Mouse (Mus musculus) intestine, embryonic 15.5 days (tissue): ENCODE results near the gene C2cd5. TPM values are rescaled to one million over a fixed set of nuclear protein-coding genes. Genes with fewer than 3 reads are reported as not detected.

Experiments used
- ATAC-seq: fragments of 200-750 bp; cut with Nextera tagmentation; 2 replicates; pipeline ENCODE4 v1.8.0; 2017; ENCODE audit warnings: moderate TSS enrichment, moderate library complexity
- H3K27ac ChIP-seq: fragments of 300-500 bp; sonication (generic); 2 replicates; pipeline ENCODE4 v1.5.1; 2015; ENCODE audit warnings: mild to moderate bottlenecking, inconsistent platforms
- H3K27me3 ChIP-seq: fragments of 300-500 bp; sonication (generic); replicated peaks from 2 replicates; pipeline ENCODE4 v1.6.1; 2015; ENCODE audit warnings: inconsistent platforms
- H3K36me3 ChIP-seq: fragments of 300-500 bp; sonication (generic); 2 replicates; pipeline ENCODE4 v1.6.1; 2015; ENCODE audit warnings: inconsistent platforms
- H3K4me1 ChIP-seq: fragments of 300-500 bp; sonication (generic); replicated peaks from 2 replicates; pipeline ENCODE4 v1.6.1; 2015; ENCODE audit warnings: inconsistent platforms
- H3K4me2 ChIP-seq: fragments of 300-500 bp; sonication (generic); replicated peaks from 2 replicates; pipeline ENCODE4 v1.6.1; 2015; ENCODE audit warnings: mild to moderate bottlenecking, inconsistent platforms
- H3K4me3 ChIP-seq: fragments of 300-500 bp; sonication (generic); replicated peaks from 2 replicates; pipeline ENCODE4 v1.5.1; 2015; ENCODE audit warnings: inconsistent platforms
- H3K9ac ChIP-seq: fragments of 300-500 bp; sonication (generic); 2 replicates; pipeline ENCODE4 v1.6.1; 2015; ENCODE audit warnings: inconsistent platforms
- H3K9me3 ChIP-seq: fragments of 300-500 bp; sonication (generic); 2 replicates; pipeline ENCODE4 v1.6.1; 2016; ENCODE audit warnings: inconsistent platforms
- WGBS: fragments of 180-500 bp; shearing (Covaris S2); methylation state at CpG from one replicate; pipeline ENCODE4 v1.1.7; 2015; 5-methylcytosine and 5-hydroxymethylcytosine counted together
- polyA plus RNA-seq: library from polyadenylated mRNA; unstranded; fragments of >200 nt; fragmentation: Nextera tagmentation; extraction: Ambion mirVana; gene quantifications from 2 replicates; pipeline ENCODE4 v1.2.1, GENCODE M21; 2015

Gene C2cd5
- polyA plus RNA-seq, 1 experiment from 2014 or later = 19.8 TPM

- WGBS = 79% methylated on average over 3 of the region's 3 CpGs
- H3K4me2 ChIP-seq = no peak overlapping the region
- no peak overlapping the region for H3K4me3 ChIP-seq
- no peak overlapping the region for H3K9ac ChIP-seq
- no peaks in the 10 kb centered on the region for H3K27me3 ChIP-seq
- H3K36me3 ChIP-seq = no peaks in the 10 kb centered on the region
- no peak overlapping the region for H3K27ac ChIP-seq
- H3K9me3 ChIP-seq = no peaks in the 10 kb centered on the region
- ATAC-seq = no peak
- peaks cover 7% of the 10 kb centered on the region; the same call in 1 of the 2 replicates for H3K4me1 ChIP-seq
Measured at GRCm38 (mm10) chr6:142996887-142997286, 103.1 kb downstream of the C2cd5 start.

DNA sequence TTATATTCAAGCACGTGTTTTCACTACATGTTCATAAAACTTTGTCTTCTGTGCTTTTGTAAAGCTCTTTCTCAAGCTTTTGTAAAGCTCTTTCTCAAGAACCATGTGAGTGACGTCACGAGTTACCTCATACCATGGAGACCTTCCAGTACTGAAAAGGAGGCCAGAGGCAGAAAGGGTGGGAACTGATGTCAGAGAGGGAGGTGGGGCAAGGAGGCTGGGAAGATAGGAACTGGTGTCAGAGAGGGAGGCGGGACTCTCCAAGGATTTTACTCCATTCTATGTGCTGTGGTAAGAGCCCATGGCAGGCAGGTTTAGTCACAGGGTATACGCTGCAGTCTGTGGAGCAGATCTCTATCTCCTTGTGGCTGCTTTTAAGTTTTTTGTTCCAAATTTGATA lies 104.4 kb downstream of the C2cd5 start:
- no peak for ATAC-seq
- WGBS = 69% methylated on average over 5 of the region's 5 CpGs
- Histone ChIP-seq H3K27ac (no peak overlapping the region), H3K9ac (no peak overlapping the region), H3K27me3 (no peaks in the 10 kb centered on the region), H3K4me3 (no peak overlapping the region), H3K4me2 (no peak overlapping the region), H3K36me3 (no peaks in the 10 kb centered on the region), H3K4me1 (peaks cover 7% of the 10 kb centered on the region; the same call in 1 of the 2 replicates), H3K9me3 (no peaks in the 10 kb centered on the region)

GRCm38 (mm10) chr6:142994821-142995220 lies 105.1 kb downstream of the C2cd5 start:
- no peak overlapping the region for H3K27ac ChIP-seq
- no peak overlapping the region for H3K9ac ChIP-seq
- no peak overlapping the region for H3K4me3 ChIP-seq
- no peaks in the 10 kb centered on the region for H3K9me3 ChIP-seq
- H3K4me2 ChIP-seq = no peak overlapping the region
- no peak for ATAC-seq
- H3K27me3 ChIP-seq = no peaks in the 10 kb centered on the region
- peaks cover 7% of the 10 kb centered on the region; the same call in 1 of the 2 replicates for H3K4me1 ChIP-seq
- WGBS = 32% methylated on average over 7 of the region's 7 CpGs
- H3K36me3 ChIP-seq = no peaks in the 10 kb centered on the region

- H3K4me2 ChIP-seq = no peak overlapping the region; the same call in 1 of the 2 replicates
- peak; percentile 43 for ATAC-seq
- H3K9me3 ChIP-seq = no peaks in the 10 kb centered on the region
- no peaks in the 10 kb centered on the region for H3K36me3 ChIP-seq
- H3K4me3 ChIP-seq = no peak overlapping the region
- H3K4me1 ChIP-seq = peaks cover 7% of the 10 kb centered on the region; the same call in 1 of the 2 replicates
- peak overlapping the region; percentile 52; the same call in 1 of the 2 replicates for H3K27ac ChIP-seq
- H3K27me3 ChIP-seq = no peaks in the 10 kb centered on the region
- no peak overlapping the region for H3K9ac ChIP-seq
- WGBS = 22% methylated on average over 14 of the region's 14 CpGs
Measured at GRCm38 (mm10) chr6:142993705-142994698, 105.9 kb downstream of the C2cd5 start.

DNA sequence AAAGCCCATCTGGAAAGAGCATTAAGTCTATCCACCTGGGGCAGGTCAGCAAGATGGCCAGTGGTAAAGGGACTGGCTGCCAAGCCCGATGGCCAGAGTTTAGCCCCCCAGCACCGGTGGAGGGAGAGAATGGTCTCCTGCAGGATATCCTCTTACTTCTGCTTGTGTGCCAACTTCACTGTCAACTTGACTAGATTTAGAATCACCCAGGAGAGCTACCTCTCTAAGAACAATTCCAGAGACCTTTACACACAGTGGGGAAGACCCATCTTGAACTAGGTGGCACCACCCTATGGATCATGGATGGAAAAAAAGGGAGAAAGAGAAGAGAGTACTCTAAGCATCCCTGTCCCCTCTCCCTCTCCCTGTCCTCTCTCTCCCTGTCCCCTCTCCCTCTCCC lies 107.0 kb downstream of the C2cd5 start:
- H3K36me3 ChIP-seq = no peaks in the 10 kb centered on the region
- no peaks in the 10 kb centered on the region for H3K9me3 ChIP-seq
- H3K9ac ChIP-seq = no peak overlapping the region
- no peak overlapping the region for H3K4me3 ChIP-seq
- H3K27me3 ChIP-seq = no peaks in the 10 kb centered on the region
- no peak overlapping the region for H3K4me2 ChIP-seq
- 65% methylated on average over 2 of the region's 2 CpGs for WGBS
- H3K4me1 ChIP-seq = peaks cover 5% of the 10 kb centered on the region; the same call in 1 of the 2 replicates
- H3K27ac ChIP-seq = no peak overlapping the region
- no peak for ATAC-seq

DNA sequence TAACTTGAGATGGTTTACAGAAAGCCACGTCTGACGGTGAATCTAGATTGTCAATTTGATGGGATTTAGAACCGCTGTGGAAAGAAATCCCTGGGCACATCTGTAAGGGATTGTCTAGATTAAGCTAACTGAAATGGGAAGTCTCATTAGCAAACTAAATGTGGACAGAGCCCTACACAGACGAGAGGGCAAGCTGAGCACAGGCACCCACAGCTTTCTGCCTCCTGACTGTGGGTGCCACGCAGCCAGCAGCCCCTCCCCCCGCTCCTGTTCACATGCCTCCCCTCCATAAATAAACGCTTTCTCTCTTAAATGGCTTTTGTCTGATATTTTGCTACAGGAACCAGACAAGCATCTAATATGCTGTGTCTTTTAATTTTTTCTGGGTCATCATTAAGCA lies 107.8 kb downstream of the C2cd5 start:
- no peaks in the 10 kb centered on the region for H3K36me3 ChIP-seq
- no peak overlapping the region for H3K4me2 ChIP-seq
- no peak overlapping the region for H3K27ac ChIP-seq
- H3K9me3 ChIP-seq = no peaks in the 10 kb centered on the region
- no peak overlapping the region for H3K9ac ChIP-seq
- H3K27me3 ChIP-seq = no peaks in the 10 kb centered on the region
- H3K4me3 ChIP-seq = no peak overlapping the region
- no peak for ATAC-seq
- 48% methylated on average over 7 of the region's 7 CpGs for WGBS
- H3K4me1 ChIP-seq = peaks cover 5% of the 10 kb centered on the region; the same call in 1 of the 2 replicates

DNA sequence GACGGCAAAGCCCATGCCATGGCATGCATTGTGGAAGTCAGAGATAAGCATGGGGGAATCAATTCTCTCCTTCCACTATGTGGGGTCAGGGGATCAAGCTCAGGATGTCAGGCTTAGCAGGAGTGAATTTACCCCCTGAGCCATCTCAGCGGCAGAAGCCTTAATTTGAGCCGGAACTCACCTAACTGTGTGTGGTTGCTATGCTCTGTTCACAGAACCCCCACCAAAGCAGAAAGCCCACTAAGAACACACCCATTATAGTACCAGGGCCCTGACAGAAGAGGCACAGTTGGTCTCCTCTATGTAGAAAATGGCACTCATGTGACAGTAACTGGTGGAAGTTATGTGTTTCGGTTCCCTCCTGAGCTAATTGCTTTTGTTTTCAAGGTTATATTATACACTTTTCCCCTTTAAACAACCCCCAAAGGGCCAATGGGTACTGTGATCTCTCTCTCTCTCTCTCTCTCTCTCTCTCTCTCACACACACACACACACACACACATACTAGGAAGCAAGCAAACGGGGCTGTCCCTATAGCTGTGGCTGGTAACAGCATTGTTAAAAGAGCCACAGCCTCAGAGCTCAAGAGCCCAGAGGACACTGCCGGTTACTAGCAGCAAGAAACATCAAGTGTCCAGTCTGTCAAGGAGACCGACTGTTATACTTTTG lies 108.4 kb downstream of the C2cd5 start:
- no peaks in the 10 kb centered on the region for H3K36me3 ChIP-seq
- H3K4me3 ChIP-seq = no peak overlapping the region
- WGBS = 46% methylated on average over 7 of the region's 7 CpGs
- H3K9ac ChIP-seq = no peak overlapping the region
- H3K4me2 ChIP-seq = no peak overlapping the region
- no peak for ATAC-seq
- H3K27ac ChIP-seq = no peak overlapping the region
- peaks cover 5% of the 10 kb centered on the region; the same call in 1 of the 2 replicates for H3K4me1 ChIP-seq
- no peaks in the 10 kb centered on the region for H3K9me3 ChIP-seq
- H3K27me3 ChIP-seq = no peaks in the 10 kb centered on the region

- Histone ChIP-seq H3K4me3 (no peak overlapping the region), H3K27ac (no peak overlapping the region), H3K36me3 (no peaks in the 10 kb centered on the region), H3K27me3 (no peaks in the 10 kb centered on the region), H3K4me1 (peaks cover 5% of the 10 kb centered on the region; the same call in 1 of the 2 replicates), H3K9ac (no peak overlapping the region), H3K4me2 (no peak overlapping the region), H3K9me3 (no peaks in the 10 kb centered on the region)
- 76% methylated on average over 9 of the region's 9 CpGs for WGBS
- ATAC-seq = no peak
Measured at GRCm38 (mm10) chr6:142990516-142990915, 109.4 kb downstream of the C2cd5 start.

- Histone ChIP-seq H3K27ac (no peak overlapping the region), H3K4me3 (no peak overlapping the region), H3K4me1 (no peaks in the 10 kb centered on the region; the same call in 1 of the 2 replicates), H3K9me3 (no peaks in the 10 kb centered on the region), H3K9ac (no peak overlapping the region), H3K27me3 (no peaks in the 10 kb centered on the region), H3K4me2 (no peak overlapping the region), H3K36me3 (no peaks in the 10 kb centered on the region)
- no peak for ATAC-seq
- 78% methylated on average over 13 of the region's 13 CpGs for WGBS
Measured at GRCm38 (mm10) chr6:142989495-142989894, 110.4 kb downstream of the C2cd5 start.

DNA sequence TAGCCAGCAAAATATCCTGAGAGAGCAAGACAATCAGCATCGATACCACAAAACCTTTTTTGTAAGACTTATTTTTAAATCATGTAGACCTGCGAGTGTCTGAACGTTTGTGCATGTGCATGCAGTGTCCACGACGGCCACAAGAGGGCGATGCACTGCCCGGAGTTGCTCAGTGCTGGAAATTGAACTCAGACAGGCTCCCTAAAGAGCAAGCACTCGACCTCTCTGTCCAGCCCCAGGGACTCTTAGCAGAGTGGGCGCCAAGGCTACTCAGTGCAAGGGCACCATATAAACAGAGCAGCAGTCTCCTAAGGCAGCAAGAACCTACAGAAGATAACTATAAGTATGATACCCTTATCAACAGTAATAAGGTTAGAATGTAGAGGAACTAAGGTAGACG lies 111.2 kb downstream of the C2cd5 start:
- H3K9ac ChIP-seq = no peak overlapping the region
- H3K4me3 ChIP-seq = no peak overlapping the region
- H3K27me3 ChIP-seq = no peaks in the 10 kb centered on the region
- no peak overlapping the region for H3K4me2 ChIP-seq
- H3K36me3 ChIP-seq = no peaks in the 10 kb centered on the region
- H3K27ac ChIP-seq = no peak overlapping the region
- WGBS = 28% methylated on average over 10 of the region's 10 CpGs
- ATAC-seq = no peak
- H3K9me3 ChIP-seq = no peaks in the 10 kb centered on the region
- H3K4me1 ChIP-seq = no peaks in the 10 kb centered on the region

- WGBS = 76% methylated on average over 6 of the region's 6 CpGs
- Histone ChIP-seq H3K4me1 (no peaks in the 10 kb centered on the region), H3K36me3 (no peaks in the 10 kb centered on the region), H3K9me3 (no peaks in the 10 kb centered on the region), H3K27ac (no peak overlapping the region), H3K9ac (no peak overlapping the region), H3K4me2 (no peak overlapping the region), H3K27me3 (no peaks in the 10 kb centered on the region), H3K4me3 (no peak overlapping the region)
- no peak for ATAC-seq
Measured at GRCm38 (mm10) chr6:142988231-142988630, 111.7 kb downstream of the C2cd5 start.

GRCm38 (mm10) chr6:142987616-142988015 lies 112.3 kb downstream of the C2cd5 start:
- H3K9me3 ChIP-seq = no peaks in the 10 kb centered on the region
- no peaks in the 10 kb centered on the region for H3K4me1 ChIP-seq
- H3K4me2 ChIP-seq = no peak overlapping the region
- no peak for ATAC-seq
- no peak overlapping the region for H3K4me3 ChIP-seq
- H3K36me3 ChIP-seq = no peaks in the 10 kb centered on the region
- H3K27ac ChIP-seq = no peak overlapping the region
- no peak overlapping the region for H3K9ac ChIP-seq
- WGBS = 75% methylated on average over 6 of the region's 6 CpGs
- H3K27me3 ChIP-seq = no peaks in the 10 kb centered on the region
